Mouse (Mus musculus) cerebellum, postnatal 25 days (tissue): ENCODE results near the gene Ltbp1.

Experiments used
- DNase-seq, 2 experiments: peaks; one replicate each; pipeline ENCODE4 v3.0.0; 2021; ENCODE audit warnings: mixed read lengths in 2 of 2

The Ltbp1 gene

GRCm38 (mm10) chr17:75180956-75181588 is 175.7 kb downstream of the Ltbp1 start:
- DNase-seq, result no peak

- peak; percentile 7 to 10 for DNase-seq
Observed at GRCm38 (mm10) chr17:75182319-75183001, 177.1 kb downstream of the Ltbp1 start.

DNA sequence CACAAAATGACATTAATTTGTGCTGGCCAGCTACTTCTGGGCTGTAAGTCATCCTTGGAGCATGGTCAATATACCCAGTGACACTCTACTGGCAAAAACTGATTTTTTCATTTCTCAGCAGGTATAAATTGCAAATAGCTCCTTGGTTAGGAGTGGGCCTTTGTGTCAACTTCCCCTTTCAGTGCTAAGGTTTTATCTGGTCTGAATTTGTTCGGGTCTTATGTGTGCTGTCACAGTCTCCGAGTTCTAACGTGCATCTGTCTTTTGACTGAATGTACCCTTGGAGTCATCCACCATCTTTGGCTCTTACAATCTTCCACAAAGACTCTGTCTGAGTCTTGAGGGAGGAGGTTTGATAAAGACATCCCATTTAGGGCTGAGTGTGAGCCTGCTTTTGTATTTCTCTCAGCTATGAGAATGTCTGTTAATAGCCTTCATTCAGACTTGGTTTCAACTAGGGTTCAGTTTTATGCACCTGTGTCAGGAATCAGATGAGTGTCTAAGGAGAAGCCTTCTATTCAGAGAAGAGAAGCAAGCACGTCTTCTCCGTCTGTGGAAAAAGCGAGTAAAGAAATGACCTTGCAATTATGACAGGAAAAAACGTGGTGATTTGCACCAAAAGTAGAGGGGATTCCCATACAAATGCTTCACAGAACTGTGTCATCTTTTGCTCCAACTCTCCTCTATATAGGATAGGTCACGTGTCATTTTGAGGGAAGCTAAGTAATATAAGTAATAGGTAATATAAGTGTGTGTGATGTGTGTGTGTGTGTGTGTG is 181.6 kb downstream of the Ltbp1 start:
- no peak for DNase-seq

DNA sequence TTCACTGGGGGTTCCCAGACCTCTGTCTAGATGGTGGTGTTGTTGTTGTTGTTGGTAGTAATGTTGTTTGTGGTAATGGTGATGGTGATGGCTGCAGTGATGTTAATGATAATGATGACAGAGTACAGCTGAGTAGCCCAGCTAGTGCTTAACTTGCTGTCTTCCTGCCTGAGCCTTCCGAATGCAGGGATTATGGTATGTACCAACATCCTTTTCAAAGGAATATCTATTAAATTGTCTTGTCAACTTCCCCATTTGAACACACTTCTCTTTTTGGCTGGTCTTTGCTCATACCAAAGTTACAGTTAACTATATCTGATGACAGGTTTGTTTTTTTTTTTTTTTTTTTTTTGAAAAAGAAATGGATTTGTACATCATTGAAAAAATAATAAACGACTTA is 191.6 kb downstream of the Ltbp1 start:
- DNase-seq, result no peak

GRCm38 (mm10) chr17:75198767-75199166 is 193.4 kb downstream of the Ltbp1 start:
- no peak for DNase-seq

DNA sequence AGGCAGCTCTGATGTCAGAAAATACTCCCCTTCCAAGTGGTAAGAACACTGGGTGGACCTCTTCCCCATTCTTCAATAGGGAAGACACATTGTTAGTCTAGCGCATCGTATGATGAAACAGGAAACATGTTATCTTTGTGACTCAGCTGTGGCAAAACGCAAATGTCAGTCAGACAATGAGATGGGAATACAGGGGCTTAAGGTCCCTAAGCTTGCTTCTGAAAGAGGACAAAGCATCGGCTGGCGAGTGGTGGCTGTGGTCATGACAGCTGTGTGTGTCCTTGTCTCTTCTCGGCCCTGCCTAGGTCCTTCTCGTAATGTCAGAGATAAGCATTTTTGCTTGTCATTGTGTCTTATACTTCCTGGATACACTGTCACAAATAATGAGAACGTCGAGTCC is 194.3 kb downstream of the Ltbp1 start:
- DNase-seq, result no peak

- DNase-seq, result no peak
Observed at GRCm38 (mm10) chr17:75202314-75202713, 196.9 kb downstream of the Ltbp1 start.

DNA sequence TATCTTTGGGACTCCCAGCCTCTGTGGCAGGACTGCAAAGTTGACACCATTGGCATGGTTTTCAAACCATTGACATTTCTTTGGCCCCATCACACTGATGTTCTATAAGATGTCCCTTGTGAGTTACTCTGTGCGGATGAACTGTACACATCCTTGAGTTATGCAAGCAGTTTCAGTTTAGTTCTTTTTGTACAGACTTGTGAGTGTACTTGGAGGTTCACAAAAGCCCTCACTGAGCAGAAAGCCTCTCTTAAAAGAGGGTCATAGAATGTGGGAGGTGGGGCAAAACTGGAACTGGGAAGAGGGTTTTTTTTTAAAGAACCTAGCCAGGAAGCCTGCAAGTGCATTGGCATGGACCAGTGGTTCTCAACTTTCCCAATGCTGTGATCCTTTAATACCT is 198.7 kb downstream of the Ltbp1 start:
- DNase-seq, result no peak

- DNase-seq, result no peak
Observed at GRCm38 (mm10) chr17:75206281-75206680, 200.9 kb downstream of the Ltbp1 start.

- no peak for DNase-seq
Observed at GRCm38 (mm10) chr17:75208164-75208698, 202.9 kb downstream of the Ltbp1 start.

DNA sequence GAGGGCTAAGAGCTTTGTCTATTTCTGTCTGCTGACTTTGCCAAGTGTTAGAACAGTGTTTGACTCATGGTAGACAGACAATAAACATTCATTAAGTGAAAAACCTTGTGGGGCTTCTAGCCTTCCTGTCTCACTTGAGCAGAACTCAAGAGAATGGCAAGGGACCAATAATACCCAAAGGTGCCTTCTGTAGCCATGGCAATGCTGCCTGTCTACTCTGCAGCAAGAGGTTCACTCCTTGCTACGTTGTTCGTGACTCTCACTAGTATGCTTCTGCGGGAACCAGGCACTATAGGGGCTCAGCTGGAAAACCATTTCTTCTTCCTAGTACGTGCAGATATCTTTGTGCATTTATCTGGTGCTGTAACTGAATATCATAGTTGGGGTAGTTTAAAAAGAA is 205.2 kb downstream of the Ltbp1 start:
- no peak for DNase-seq

GRCm38 (mm10) chr17:75216362-75216761 is 211.0 kb downstream of the Ltbp1 start:
- no peak for DNase-seq

- DNase-seq, result no peak
Observed at GRCm38 (mm10) chr17:75218700-75219099, 213.3 kb downstream of the Ltbp1 start.

DNA sequence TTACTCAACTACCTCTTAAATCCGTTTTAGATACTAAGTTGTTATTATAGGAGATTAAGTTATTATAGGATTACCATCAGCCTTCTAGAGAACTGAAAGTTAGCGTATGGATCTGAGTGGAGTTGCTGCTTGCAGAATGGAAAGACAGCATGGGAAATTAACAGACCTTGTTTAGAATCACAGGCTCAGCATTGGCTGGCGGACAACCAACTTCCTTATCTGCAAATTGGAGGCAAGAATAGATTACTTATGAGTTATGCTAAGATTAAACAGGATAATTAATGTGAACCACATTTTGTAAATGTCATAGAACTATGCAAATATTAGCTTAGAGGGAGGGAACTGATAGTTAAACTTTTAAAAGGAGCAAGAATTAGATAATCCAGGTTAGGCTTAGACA is 223.0 kb downstream of the Ltbp1 start:
- DNase-seq, result no peak

GRCm38 (mm10) chr17:75233206-75233605 is 227.8 kb downstream of the Ltbp1 start:
- no peak for DNase-seq

- no peak for DNase-seq
Observed at GRCm38 (mm10) chr17:75233923-75234322, 228.6 kb downstream of the Ltbp1 start.

GRCm38 (mm10) chr17:75235781-75236180 is 230.4 kb downstream of the Ltbp1 start:
- DNase-seq, result no peak

- DNase-seq, result no peak
Observed at GRCm38 (mm10) chr17:75236543-75236942, 231.2 kb downstream of the Ltbp1 start.

- no peak for DNase-seq
Observed at GRCm38 (mm10) chr17:75237456-75237855, 232.1 kb downstream of the Ltbp1 start.

- DNase-seq, result no peak
Observed at GRCm38 (mm10) chr17:75238655-75239054, 233.3 kb downstream of the Ltbp1 start.

DNA sequence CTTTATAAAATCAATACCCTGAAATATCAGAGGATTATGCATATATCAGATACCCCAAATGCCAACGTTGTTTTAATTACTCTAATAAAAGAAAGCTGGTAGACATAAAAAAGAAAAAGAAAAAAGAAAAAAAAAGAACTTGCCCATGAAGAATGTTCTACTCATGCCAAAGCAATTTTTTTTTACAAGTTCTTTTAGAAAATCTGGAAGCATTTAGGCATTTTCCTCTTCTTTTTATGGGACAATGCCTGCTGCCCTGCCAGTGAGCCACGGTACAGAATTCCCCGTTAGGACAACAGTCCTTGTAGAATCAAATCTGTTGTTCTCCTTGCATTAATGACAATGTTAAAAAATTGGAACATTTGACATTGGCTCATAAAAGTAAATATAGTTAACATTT is 234.2 kb downstream of the Ltbp1 start:
- no peak for DNase-seq

GRCm38 (mm10) chr17:75242086-75242485 is 236.7 kb downstream of the Ltbp1 start:
- DNase-seq, result no peak

GRCm38 (mm10) chr17:75243221-75243620 is 237.9 kb downstream of the Ltbp1 start:
- DNase-seq, result no peak

DNA sequence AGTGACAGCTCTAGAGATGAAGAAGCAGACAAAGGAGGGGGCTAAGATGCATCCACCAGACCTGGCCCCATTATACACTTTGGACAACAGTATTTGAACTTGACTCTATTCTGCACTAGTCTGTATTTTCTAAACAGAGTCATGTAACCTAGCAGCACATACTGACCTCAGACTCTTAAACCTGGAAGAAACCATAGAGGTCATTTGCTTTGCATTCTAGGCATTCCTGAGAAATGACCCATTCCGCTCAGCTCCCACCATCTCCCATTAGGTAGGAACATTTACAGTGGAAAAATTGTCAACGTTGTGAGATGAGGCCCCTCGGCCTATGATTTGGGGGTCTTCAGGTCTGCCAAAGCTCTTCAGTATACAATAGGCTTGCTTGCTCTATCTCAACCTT is 238.8 kb downstream of the Ltbp1 start:
- no peak for DNase-seq
